Mouse (Mus musculus) G1E (cell line): ENCODE data around the gene AB124611.

ENCODE experiments used
- CTCF ChIP-seq: IDR thresholded peaks from 2 replicates; pipeline ENCODE4 v1.5.1; 2012; ENCODE audit warnings: low read depth, low read length, inconsistent platforms, mixed read lengths
- GATA1 ChIP-seq: IDR thresholded peaks from 2 replicates; pipeline ENCODE4 v1.6.1; 2012; ENCODE audit warnings: borderline replicate concordance, low read length, inconsistent platforms, mixed read lengths
- TAL1 ChIP-seq: conservative IDR thresholded peaks from 2 replicates; pipeline ENCODE4 v1.6.1; 2012; ENCODE audit warnings: low read depth, low read length, inconsistent platforms, mixed read lengths

DNA sequence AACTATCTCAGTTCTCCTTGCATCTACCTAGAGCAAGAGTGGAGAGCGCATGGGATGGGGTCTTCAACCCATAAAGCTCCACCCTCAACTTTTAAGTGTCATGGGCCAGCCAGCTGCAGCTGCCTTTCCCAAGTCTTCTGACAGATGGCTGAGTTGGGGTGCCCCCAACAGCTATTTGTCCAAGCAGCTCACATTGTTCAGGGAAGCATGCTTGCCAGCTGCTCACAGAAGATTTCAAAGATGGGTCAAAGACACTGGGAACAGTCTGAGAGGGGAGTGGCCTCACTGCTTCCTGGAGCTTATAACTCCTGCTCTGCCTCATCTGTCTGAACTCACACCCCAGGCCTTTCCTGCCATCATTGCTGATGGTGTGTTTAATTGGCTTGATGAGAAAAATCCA lies 50.3 kb downstream of the AB124611 start:
- no peak for TF ChIP-seq CTCF
- no peak for TF ChIP-seq GATA1
- no peak for TF ChIP-seq TAL1
